Mouse (Mus musculus): ENCODE data around the gene Fem1b.
"Not testable (repeated sequence)": the region's sequence is repeated elsewhere in the genome, so short reads cannot be mapped to it uniquely, and the experiment has no call there.

Fem1b gene

GRCm38 (mm10) chr9:62811516-62812121 is at the start of gene Fem1b:
Gene Fem1b (minus strand): TSS chr9:62811934.
- peak; percentile 97 for DNase-seq (ENCODE audit: low spot score)

- no peak for DNase-seq (ENCODE audit: low spot score)
These were observed 49.1 kb upstream of the Fem1b start for GRCm38 (mm10) chr9:62860866-62861265.

- not testable (repeated sequence) for DNase-seq (ENCODE audit: low spot score)
These were observed 48.4 kb upstream of the Fem1b start for GRCm38 (mm10) chr9:62860102-62860501.

- DNase-seq (ENCODE audit: low spot score) = peak; percentile 35
These were observed 46.7 kb upstream of the Fem1b start for GRCm38 (mm10) chr9:62858266-62859019.

GRCm38 (mm10) chr9:62857719-62858261 is 46.1 kb upstream of the Fem1b start, which contains the start of gene Calml4:
Gene Calml4 (plus strand): TSS chr9:62858080.
- DNase-seq (ENCODE audit: low spot score) = peak; percentile 69

GRCm38 (mm10) chr9:62857216-62857615 is 45.5 kb upstream of the Fem1b start:
- no peak for DNase-seq (ENCODE audit: low spot score)

GRCm38 (mm10) chr9:62854483-62854882 is 42.7 kb upstream of the Fem1b start:
- DNase-seq (ENCODE audit: low spot score) = no peak

- DNase-seq (ENCODE audit: low spot score) = no peak
These were observed 39.8 kb upstream of the Fem1b start for GRCm38 (mm10) chr9:62851571-62851970.

- no peak for DNase-seq (ENCODE audit: low spot score)
These were observed 36.9 kb upstream of the Fem1b start for GRCm38 (mm10) chr9:62848641-62849040.

- DNase-seq (ENCODE audit: low spot score) = peak; percentile 92
These were observed 36.0 kb upstream of the Fem1b start for GRCm38 (mm10) chr9:62847694-62848093.

GRCm38 (mm10) chr9:62844461-62844860 is 32.7 kb upstream of the Fem1b start:
- no peak for DNase-seq (ENCODE audit: low spot score)

GRCm38 (mm10) chr9:62843356-62844024 is 31.8 kb upstream of the Fem1b start:
- no peak for DNase-seq (ENCODE audit: low spot score)

- DNase-seq (ENCODE audit: low spot score) = peak; percentile 75
These were observed 27.5 kb upstream of the Fem1b start for GRCm38 (mm10) chr9:62839172-62839770.

GRCm38 (mm10) chr9:62838506-62839171 is 26.9 kb upstream of the Fem1b start, which contains the start of gene Cln6:
Gene Cln6 (plus strand): TSS chr9:62838785.
- DNase-seq (ENCODE audit: low spot score) = peak; percentile 91

- DNase-seq (ENCODE audit: low spot score) = no peak
These were observed 26.4 kb upstream of the Fem1b start for GRCm38 (mm10) chr9:62838146-62838505.

- DNase-seq (ENCODE audit: low spot score) = no peak
These were observed 25.9 kb upstream of the Fem1b start for GRCm38 (mm10) chr9:62837611-62838010.

- DNase-seq (ENCODE audit: low spot score) = no peak
These were observed 24.1 kb upstream of the Fem1b start for GRCm38 (mm10) chr9:62835705-62836446.

- DNase-seq (ENCODE audit: low spot score) = no peak
These were observed 23.2 kb upstream of the Fem1b start for GRCm38 (mm10) chr9:62834906-62835305.

GRCm38 (mm10) chr9:62829877-62830276 is 18.1 kb upstream of the Fem1b start:
- no peak for DNase-seq (ENCODE audit: low spot score)

GRCm38 (mm10) chr9:62828662-62829086 is 16.9 kb upstream of the Fem1b start:
- DNase-seq (ENCODE audit: low spot score) = peak; percentile 98

Measured in embryo, embryonic 10 days (tissue).